Mouse (Mus musculus) 3134 (cell line): ENCODE measurements around the gene Gtf2ird2.

Experiments used
- DNase-seq: peaks from one replicate; pipeline ENCODE4 v3.0.0-alpha.2; 2011; ENCODE audit warnings: low spot score; ENCODE audit not compliant: insufficient read length; ENCODE audit errors: extremely low read depth

The Gtf2ird2 gene

DNA sequence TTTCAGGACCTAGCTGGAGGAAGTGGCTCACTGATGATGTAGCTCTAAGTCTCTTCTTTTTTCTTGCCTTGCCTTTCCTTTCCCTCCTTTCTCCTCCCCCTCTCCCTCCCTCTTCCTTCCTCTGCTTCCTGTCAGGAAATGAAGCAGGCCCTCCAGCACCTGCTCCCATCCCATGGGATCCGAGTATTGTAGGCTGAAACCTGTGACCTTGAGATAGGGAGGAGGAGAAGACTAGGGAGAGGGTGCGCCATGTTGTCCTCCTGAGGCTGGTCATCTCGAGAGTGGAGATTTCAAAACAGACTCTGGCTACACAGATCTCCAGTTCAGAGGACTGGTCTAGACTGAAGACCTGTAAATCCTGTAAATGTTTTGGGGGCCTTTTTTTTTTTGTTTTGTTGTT is 1.6 kb upstream of the Gtf2ird2 start:
- DNase-seq = no peak

DNA sequence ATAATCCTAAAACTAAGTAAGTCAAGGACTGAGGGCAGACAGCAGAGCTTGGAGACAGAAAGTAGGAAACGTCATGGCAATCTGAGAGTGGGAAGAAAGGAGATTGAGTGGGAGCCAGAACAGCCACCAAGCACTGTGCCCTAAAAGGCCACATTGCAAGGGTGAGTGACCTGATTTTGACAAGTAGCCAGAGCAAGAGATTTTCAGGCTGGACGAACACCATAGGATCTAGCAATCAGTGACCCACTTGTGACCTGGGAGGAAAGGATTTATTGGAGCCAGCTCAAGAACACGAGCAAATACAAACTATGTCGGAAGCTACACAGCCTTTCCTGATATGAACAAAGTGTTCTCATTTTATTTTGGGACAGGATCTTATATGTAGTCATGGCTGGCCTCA is 1.1 kb upstream of the Gtf2ird2 start:
- no peak for DNase-seq

DNA sequence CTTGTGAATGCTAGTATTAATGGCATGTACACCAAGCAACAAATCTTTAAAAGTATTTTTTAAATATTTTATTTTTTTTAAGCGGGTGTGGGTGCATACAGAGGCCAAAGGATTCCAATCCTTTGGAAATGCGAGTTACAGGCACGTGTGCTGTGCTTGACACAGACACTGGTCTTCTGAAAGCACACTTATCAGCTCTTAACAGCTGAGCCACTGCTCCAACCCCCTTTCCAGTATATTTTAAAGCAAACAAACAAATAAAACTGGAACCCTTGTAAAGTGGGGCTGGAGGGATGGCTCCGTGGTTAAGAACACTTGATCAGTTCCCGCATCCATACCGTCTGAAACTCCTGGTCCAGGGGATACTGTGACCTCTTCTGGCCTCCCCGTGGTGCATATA is 657 bp upstream of the Gtf2ird2 start:
- DNase-seq = no peak

DNA sequence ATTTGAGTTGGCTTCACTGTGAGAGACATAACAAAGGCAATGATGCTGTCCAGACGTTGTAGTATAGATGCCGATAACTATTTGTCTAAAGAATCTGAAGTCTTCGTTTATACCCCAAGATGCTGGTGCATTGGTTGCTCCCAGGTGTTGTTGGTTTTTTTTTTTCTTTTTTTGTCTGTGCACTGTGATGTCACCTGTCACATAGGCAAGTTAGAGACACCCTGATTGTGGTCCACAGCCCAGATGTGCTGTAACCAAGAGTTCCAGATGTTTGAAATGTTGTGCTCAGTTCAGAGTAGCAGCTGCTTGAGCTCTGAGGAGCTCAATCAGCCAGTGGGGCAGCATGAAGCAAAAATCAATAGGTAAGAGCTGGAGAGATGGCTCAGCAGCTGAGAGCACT is 2.2 kb downstream of the Gtf2ird2 start:
- no peak for DNase-seq

DNA sequence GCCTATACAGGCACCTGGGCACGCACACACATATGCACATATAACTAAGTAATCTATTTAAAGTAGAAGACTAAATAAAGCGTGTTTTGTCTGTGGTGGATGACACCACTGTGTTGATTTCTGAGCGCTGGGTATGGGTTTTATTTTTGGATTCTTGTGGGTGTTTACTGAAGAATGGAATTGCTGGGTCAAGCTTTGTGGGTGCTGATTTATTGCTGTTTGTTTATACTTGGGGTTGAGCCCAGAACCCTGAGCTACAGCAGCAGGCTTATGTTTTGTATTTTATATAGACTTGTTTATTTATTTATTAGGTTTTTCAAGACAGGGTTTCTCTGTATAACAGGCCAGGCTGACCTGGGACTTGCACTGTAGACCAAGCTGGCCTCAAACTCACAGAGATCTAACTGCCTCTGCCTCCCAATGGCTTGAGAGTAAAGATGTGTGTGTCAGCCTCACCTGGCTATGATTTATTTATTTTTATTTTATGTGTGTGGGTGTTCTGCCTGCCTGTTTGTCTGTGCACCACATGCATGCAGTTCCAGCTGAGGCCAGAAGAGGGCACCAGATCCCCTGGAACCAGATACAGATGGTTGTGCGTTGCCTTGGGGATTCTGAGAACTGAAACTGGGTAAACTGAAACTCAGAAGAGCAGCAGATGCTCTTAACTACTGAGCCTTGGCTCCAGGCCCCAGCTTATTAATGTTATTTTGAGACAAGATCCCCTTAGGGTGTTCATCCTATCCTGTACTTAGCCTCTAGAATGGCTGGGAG is 3.3 kb downstream of the Gtf2ird2 start:
- DNase-seq = peak; percentile 43

DNA sequence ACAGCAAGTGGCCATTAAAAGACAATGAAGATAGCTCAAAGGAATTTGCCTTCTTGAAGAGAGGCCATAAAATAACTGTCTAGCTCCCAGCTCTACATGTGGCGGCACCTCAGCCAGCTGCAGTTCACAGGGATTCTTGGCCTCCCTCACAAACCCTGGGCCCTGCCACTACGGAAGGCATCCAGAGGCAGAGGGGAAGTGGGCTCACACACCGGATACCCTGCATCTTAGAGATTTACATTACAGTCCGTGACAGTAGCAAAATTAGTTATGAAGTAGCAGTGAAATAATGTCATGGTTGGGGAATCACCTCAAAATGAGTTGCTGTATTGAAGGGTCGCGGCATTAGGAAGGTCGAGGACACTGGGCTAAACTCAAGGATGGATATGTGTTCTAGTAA is 4.8 kb downstream of the Gtf2ird2 start:
- DNase-seq = no peak

DNA sequence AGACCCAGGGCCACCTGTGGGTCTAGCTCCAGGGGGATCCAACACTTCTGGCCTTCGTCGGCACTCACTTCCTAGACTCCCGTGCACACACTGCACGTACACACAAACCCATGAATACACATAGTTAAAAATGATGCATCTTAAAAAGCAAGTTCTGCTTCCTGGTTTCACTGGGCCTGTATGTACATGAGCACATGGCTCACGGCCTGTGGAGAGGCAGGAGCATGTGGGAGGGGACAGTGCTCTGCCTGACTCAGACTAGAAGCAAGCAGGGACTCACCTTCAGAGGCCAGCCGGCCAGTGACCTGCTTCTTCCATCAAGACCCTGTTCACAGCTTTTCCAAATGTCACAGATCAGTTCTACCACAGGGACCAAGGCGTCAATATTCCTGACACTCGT is 9.8 kb downstream of the Gtf2ird2 start:
- no peak for DNase-seq

DNA sequence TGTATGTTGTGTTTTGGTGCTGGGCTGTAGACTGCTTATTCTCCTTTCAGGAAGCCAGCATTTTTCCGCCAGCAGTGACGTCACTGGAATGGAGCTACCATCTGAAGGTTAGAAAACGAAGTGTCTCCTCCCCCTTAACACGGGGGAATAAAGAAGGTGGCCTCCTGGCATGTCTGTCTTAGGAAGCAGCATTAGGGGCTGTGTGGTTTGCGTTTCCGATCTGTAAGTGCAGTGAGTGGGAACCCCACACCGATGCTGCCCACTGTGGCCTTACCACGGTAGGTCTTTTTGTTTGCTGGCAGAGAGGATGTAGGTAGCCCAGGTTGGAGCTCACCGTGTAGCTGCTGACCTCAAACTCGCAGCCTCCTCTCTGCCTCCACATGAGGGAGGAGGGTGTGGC is 22.9 kb downstream of the Gtf2ird2 start:
- no peak for DNase-seq

DNA sequence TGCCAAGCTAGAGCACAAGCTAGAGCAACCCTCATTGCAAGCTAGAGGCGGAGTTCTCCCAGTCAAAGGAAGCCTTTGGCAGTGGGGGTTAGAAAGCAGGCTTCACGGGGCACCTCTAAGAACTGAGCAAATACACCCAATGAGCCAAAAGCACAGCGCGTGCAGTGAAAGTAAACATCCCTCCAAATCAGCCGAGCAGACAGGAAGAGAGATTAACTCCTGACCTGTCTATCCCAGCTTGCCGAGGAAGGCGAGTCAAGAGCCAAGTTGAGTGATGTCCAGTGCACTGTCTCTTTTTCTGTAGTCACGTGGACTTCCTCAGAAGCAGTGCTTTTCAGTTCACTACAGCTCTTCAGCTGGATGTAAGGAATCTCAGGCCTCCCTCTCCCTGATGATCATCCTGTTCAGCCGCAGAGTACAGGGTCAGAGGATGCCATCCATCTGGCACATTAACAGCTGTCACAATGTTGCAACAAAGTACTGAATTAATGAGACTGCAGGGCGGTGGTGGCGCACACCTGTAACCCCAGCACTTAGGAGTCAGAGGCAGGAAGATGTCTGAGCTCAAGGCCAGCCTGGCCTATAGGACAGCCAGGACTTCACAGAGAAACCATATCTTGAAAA is 26.2 kb downstream of the Gtf2ird2 start:
- DNase-seq = no peak

DNA sequence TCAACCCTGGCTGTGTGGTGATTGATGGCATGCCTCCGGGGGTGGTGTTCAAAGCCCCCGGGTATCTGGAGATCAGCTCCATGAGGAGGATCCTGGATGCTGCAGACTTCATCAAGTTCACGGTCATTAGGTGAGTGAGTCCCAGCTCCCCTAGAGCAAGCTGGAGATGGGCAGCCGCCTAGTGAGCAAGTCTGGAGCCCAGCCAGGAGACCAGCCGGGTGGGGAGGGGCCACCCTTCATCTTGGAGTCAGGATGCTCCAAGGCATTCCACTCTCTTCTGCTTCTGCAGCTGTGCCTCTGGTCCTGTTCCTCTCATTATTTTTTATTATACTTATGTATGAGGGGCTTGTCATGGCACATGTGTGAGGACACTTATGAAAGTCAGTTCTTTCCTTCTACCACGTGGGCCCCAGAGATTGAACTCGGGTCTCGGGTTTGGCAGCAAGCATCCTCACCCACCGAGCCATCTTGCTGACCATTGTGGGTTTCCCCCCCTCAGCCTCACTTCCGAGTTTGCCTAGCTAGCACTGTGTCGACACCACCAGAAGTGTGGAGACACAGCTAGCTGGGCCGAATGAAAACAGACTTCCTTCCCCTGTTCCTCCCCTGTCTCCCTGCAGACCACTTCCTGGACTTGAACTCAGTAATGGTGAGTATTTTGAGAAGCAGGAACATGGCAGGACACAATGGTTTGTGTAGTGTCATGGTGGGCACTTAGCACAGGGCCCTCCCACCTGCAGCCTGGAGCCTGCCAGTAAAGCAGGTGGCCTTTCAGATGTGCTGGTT is 30.4 kb downstream of the Gtf2ird2 start:
- no peak for DNase-seq

DNA sequence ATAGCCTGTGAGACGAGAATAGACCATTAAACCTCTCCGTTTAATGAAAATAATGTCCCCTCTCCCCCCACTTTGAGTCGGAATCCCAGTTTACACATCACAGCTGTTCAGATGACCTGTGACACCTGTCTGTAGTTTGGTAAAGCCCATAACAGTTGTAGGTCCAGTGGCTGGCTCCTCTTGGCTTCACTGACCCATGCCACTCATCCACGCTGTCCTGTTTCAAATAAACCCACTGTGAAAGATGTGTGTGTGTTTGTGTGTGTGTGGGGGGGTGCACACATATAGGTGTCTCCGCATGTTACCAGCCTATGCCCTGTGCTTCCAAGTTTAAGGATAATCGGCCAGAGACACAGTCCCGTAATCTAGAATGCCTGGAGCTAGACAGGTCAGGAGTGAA is 34.1 kb downstream of the Gtf2ird2 start:
- DNase-seq = no peak

DNA sequence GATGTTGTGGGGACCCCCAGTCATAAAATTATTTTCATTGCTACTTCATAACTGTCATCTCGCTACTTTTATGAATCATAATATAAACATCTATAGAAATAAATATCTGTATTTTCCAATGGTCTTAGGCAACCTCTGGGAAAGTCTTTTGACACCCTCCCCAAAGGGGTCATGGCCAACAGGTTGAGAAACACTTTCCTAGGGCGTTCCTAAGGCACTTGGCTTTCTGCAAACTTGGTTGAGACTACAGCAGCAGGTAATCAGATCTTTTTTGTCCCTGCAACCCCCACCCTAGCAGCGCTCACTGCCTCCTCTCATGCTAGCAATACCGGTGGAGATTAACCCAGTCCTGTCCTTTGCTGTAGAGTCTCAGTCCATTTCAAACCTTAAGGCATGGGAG is 37.5 kb downstream of the Gtf2ird2 start:
- DNase-seq = no peak

DNA sequence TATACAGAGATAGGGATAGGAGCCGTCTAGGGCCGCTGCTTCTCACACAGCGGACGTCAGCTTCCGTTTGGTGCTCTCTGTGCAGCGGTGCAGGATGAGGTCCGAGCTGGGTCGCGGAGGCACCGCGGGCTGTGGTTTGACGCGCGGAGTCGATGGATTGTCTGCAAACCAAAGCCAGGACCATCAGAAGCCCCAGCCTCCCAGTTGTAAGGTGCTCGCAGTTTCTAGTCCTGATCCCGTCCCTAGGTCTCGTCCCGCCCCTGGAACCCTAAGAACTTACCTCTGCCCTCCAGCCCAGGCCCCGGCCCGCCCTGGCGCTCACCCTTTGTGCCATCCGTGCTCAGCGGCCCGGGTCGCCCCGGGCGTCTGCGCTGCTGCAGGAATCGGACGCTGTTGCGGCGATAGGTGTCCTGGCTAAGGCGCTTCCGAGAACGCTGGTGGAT is 37.9 kb downstream of the Gtf2ird2 start:
- no peak for DNase-seq

DNA sequence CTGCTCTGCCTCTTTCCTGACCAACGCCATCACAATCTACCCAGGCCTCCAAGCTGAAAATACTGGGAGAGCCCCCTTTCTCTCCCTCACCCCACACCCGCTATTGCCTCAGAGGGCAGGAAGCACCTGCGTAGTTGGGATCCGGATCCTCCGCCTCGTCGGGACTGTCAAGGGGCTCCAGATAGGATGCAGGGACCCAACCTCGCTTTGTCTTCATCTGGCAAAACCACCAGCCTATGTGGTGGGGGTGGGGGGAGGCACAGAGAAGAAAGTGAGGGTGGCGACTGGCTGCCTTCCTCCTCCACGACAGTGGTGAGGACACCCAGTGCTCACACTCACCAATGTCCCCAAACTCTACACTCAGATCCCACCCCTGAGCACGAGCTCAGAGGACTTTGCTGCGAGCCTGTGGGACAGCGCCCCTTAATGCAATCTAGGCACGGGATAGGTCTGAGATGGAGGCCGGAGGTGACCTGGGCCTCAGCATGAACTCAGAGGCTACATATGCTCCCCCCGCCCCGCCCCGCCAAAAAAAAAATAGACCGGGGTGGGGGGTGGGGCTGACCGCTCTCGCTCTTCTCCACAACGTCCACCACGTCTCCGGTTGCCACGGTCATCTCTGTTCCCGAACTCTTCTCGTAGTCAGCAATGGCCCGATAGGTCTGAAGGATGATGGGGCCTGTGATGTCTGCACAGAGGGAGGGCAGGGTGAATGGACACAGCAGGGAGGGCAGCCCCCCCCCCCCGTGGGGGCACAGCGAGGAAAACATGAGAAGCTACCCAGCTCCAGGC is 41.5 kb downstream of the Gtf2ird2 start:
- DNase-seq = no peak

DNA sequence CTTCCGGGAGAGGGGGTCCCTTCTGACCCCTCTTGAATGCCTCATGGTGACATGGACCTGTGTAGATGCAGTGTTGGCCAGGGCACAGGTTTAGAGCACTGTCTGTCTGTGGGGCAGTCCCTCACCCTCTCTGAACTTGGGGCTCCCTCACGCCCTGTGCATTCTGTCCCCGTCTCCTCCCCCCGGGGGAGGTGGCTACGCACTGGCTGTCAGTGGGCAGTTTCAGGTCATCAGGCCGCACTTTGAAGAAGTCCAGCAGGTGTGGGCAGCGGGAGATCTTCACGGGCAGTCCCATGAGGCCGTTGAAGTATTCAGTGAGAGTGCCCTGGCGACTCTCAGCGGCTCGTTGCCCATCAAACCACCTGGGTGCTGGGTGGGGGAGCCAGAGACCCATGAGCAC is 43.1 kb downstream of the Gtf2ird2 start:
- no peak for DNase-seq

DNA sequence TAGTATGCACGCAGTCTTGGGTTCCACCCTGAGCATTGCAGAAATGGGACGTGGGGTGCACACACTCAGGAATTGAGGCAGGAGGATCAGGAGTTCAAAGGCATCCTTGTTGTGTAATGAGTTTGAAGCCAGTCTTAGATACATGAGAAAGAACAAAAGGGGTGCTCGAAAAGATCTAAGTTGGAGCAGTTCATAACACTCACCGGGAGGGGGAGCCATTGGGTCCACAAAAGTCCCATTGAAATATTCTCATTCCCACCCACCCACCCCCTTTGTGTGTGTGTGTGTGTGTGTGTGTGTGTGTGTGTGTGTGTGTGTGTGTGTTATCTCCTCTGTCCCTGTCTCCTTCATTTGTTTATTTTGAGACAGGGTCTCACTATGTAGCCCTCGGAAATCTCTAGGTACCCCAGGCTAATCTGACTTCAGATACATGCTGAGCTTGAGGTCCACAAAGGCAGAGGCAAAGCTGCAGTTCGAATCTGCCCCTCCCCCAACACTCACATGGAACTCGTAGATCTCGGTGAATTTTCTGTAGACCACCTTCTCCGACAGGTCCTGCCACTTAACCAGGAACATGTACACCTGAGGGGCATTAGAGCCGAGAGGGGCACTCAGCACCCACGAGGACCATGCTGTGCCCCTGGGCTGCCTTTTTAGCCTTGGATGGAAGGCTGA is 43.9 kb downstream of the Gtf2ird2 start:
- no peak for DNase-seq

DNA sequence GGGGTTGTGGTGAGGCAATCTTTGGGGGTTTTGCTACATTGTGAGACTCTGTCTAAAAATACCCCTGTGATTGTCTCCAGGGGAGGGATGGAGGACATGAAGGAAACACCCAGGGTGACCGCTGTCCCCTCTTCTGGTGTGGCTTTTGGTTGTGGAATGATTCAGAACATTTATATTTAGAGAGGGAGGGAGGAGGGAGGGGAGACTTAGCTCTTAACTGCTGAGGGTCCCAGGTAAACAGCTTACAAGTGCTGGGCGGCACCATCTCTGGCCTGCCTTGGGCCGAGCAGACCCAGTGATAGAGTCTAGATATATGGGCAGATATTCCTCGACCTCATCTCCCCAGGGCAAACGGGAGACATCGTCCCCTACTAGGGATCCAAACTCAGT is 44.4 kb downstream of the Gtf2ird2 start:
- no peak for DNase-seq

DNA sequence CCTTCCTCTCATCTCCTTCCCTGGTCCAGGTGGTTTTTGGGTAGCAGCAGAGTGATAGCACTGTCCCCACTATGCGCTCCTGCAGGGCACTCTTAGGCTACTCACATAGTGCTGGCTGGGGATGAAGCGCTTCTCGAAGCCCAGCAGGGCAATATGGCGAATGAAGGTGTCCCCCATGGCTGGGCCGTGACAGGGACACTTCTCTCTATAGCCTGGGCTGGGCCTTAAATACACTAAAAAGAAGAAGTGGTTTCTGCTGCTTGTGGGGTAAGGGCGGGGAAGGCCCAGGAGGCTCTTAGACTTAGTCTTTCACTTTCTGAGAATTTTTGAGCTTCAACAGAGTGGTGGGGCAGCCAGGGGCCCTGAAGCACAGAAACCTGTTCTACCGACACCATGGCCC is 45.6 kb downstream of the Gtf2ird2 start, which contains the start of gene Ncf1:
Gene Ncf1, minus strand, starts transcription at position 235 of the 400 bp plus-strand sequence.
- DNase-seq = no peak

DNA sequence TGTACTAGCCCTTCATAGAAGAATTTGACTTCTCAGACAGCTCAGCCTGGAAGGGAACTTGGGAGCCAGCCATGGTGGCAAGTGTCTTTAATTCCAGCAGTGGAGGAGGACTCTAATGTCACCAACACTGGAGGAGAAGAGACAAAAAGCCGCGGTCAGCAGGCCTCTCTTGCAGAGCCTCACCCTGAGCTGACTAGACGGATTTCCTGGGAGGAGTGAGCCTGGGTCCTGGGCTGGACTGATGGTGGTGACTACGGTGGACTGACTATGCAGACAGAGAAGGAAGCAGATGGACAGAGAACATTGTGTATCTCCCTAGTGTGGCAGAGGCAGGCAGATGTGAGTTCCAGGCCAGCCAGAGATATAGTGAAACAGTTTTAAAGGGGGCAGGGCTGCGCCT is 47.6 kb downstream of the Gtf2ird2 start:
- no peak for DNase-seq

DNA sequence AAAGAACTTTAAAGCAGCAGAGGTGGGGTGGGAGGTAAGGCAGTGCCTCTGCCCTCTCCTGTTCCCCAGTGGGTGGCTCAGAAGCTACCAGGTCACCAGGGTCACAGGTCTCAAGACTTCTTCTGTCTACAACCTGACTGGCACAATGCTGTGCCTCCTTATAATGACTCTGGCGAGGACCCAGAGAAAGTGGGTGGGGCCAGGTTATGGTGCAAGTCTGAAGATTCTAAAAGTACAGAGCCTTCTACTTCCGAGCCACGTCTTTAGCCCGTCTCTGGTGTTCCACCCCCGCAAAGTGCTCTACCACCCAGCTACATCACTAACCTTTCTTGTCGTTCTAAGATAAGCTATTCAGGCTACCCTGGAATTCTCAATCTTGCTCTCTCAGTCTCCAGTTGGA is 48.3 kb downstream of the Gtf2ird2 start:
- no peak for DNase-seq
